Mouse (Mus musculus): ENCODE results near the gene Sertad2.

GRCm38 (mm10) chr11:20645521-20645920, 102.5 kb downstream of the Sertad2 start:
- TF ChIP-seq CTCF (IDR thresholded peaks at IDR 0.05; ENCODE audit: extremely low read depth, insufficient read depth, low read length) (no peak), POLR2A (IDR thresholded peaks at IDR 0.05; ENCODE audit: extremely low read depth, insufficient read depth, low read length) (no peak)
